Mouse (Mus musculus): ENCODE data around the gene Pbp2.

The Pbp2 gene

DNA sequence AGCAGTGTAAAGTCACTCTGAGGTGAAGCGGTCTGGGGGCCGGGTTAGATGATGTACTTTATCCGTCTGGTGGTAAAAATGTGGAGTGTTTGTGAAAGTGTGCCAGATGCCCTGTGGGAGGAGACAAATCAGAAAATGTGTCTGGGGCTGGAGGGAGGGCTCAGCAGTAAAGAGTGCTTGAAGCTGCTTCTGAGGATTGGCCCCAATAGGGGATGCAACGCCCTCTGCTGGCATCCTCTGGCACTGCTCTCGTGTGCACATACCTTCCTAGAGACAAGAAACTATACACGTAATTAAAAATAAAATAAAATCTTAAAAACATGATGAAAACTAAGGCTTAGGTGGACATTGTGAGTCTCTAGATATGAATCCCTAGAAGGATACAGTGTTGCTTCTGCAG lies 49.8 kb downstream of the Pbp2 start:
- DNase-seq (ENCODE audit: low read depth in 1 of 2, low spot score in 2 of 2), result no peak
